Comparison of ENCODE assay signal across 8 mouse cellular contexts in genomic region chr11:23497718-23498509, GRCm38 (mm10). TPM values are rescaled to one million over a fixed set of nuclear protein-coding genes. Genes with fewer than 3 reads are reported as not detected.
A peak's percentile ranks its signal among the peaks of the same experiment; 100 is the strongest.
DNase-seq lines count a peak whose midpoint lies in the region; ATAC-seq and TF ChIP-seq lines count a peak whose summit lies in the region.

TSS of gene Ahsa2 (minus strand) at chr11:23498030.

- H3ac ChIP-seq in C2C12 (ENCODE audit: control insufficient read depth, insufficient read length, low read depth), result peak within 1 kb of the TSS; percentile 78

- peaks cover 36% of the 10 kb centered on the region for H3K36me3 ChIP-seq in C2C12 (ENCODE audit: control insufficient read depth, insufficient read depth)
- peaks cover 36% of the 10 kb centered on the region for H3K36me3 ChIP-seq in erythroblast, embryonic 14.5 days (ENCODE audit: control insufficient read depth)
- H3K36me3 ChIP-seq in heart, embryonic 13.5 days, result peaks cover 34% of the 10 kb centered on the region
- H3K36me3 ChIP-seq in liver, embryonic 12.5 days, result peaks cover 35% of the 10 kb centered on the region
- peaks cover 6% of the 10 kb centered on the region; the same call in 1 of the 2 replicates for H3K36me3 ChIP-seq in stomach, embryonic 15.5 days

- H3K4me1 ChIP-seq in erythroblast, embryonic 14.5 days (ENCODE audit: control insufficient read depth), result peaks cover 43% of the 10 kb centered on the region
- H3K4me1 ChIP-seq in heart, embryonic 13.5 days, result peaks cover 26% of the 10 kb centered on the region
- H3K4me1 ChIP-seq in liver, embryonic 12.5 days, result peaks cover 36% of the 10 kb centered on the region
- H3K4me1 ChIP-seq in stomach, embryonic 15.5 days, result peaks cover 12% of the 10 kb centered on the region; the same call in 1 of the 2 replicates

- H3K4me2 ChIP-seq in heart, embryonic 13.5 days, result peak within 1 kb of the TSS; percentile 85
- H3K4me2 ChIP-seq in liver, embryonic 12.5 days, result peak within 1 kb of the TSS; percentile 86
- peak within 1 kb of the TSS; percentile 81 for H3K4me2 ChIP-seq in stomach, embryonic 15.5 days

- H3K27ac ChIP-seq in heart, embryonic 13.5 days (replicated peaks), result peak within 1 kb of the TSS; percentile 95
- peak within 1 kb of the TSS; percentile 92 for H3K27ac ChIP-seq in liver, embryonic 12.5 days
- peak within 1 kb of the TSS; percentile 96 for H3K27ac ChIP-seq in stomach, embryonic 15.5 days

- peak within 1 kb of the TSS; percentile 89 for H3K4me3 ChIP-seq in C2C12 (ENCODE audit: insufficient read depth, poor library complexity, severe bottlenecking)
- peak within 1 kb of the TSS; percentile 89 for H3K4me3 ChIP-seq in erythroblast, embryonic 14.5 days (replicated peaks)
- peak within 1 kb of the TSS; percentile 68 for H3K4me3 ChIP-seq in heart, embryonic 13.5 days
- peak within 1 kb of the TSS; percentile 81 for H3K4me3 ChIP-seq in liver, embryonic 12.5 days
- H3K4me3 ChIP-seq in stomach, embryonic 15.5 days (replicated peaks), result peak within 1 kb of the TSS; percentile 90

- TF ChIP-seq CTCF in C2C12 (IDR thresholded peaks at IDR 0.05; ENCODE audit: control insufficient read depth, insufficient read depth, insufficient read length), result no peak
- TF ChIP-seq CTCF in brain, embryonic 14.5 days (IDR thresholded peaks at IDR 0.05; ENCODE audit: borderline replicate concordance, extremely low read depth, insufficient read depth, insufficient read length), result no peak

- WGBS in heart, embryonic 13.5 days, result under 1% methylated on average over 60 of the region's 66 CpGs
- WGBS in liver, embryonic 12.5 days (ENCODE audit: insufficient replicate concordance), result 2% methylated on average over 54 of the region's 66 CpGs
- 1% methylated on average over 60 of the region's 66 CpGs for whole genome bisulfite sequencing in stomach, embryonic 15.5 days

- no peaks in the 10 kb centered on the region for H3K9me3 ChIP-seq in erythroblast, embryonic 14.5 days (ENCODE audit: control insufficient read depth, low read length)
- no peaks in the 10 kb centered on the region for H3K9me3 ChIP-seq in heart, embryonic 13.5 days
- H3K9me3 ChIP-seq in liver, embryonic 12.5 days (replicated peaks), result no peaks in the 10 kb centered on the region
- no peaks in the 10 kb centered on the region for H3K9me3 ChIP-seq in stomach, embryonic 15.5 days

- H3K79me2 ChIP-seq in C2C12 (ENCODE audit: control insufficient read depth, insufficient read depth), result peaks cover 38% of the 10 kb centered on the region

- peak within 1 kb of the TSS; percentile 90 for H3K9ac ChIP-seq in heart, embryonic 13.5 days
- H3K9ac ChIP-seq in liver, embryonic 12.5 days, result peak within 1 kb of the TSS; percentile 95
- H3K9ac ChIP-seq in stomach, embryonic 15.5 days, result peak within 1 kb of the TSS; percentile 96

- peak; percentile 94 for ATAC-seq in heart, embryonic 13.5 days (ENCODE audit: extremely low read depth, insufficient number of reproducible peaks, low FRiP score, low TSS enrichment)
- peak; percentile 94 for ATAC-seq in liver, embryonic 12.5 days
- peak; percentile 95 for ATAC-seq in stomach, embryonic 15.5 days (ENCODE audit: insufficient read depth, low FRiP score, low read depth)

- peak; percentile 99 for DNase-seq in brain, embryonic 14.5 days (ENCODE audit: low read depth)
- DNase-seq in kidney, postnatal 10 days, result peak; percentile 99
- peak; percentile 96 to 97 for DNase-seq in natural killer cell, adult 2 months (ENCODE audit: low spot score in 2 of 2)

- peaks cover 29% of the 10 kb centered on the region for H3K79me3 ChIP-seq in C2C12 (ENCODE audit: low read depth)

- H3K27me3 ChIP-seq in C2C12 (ENCODE audit: control insufficient read depth, insufficient read depth, insufficient read length), result no peaks in the 10 kb centered on the region
- H3K27me3 ChIP-seq in erythroblast, embryonic 14.5 days (ENCODE audit: control insufficient read depth), result no peaks in the 10 kb centered on the region
- no peaks in the 10 kb centered on the region for H3K27me3 ChIP-seq in heart, embryonic 13.5 days (replicated peaks)
- peaks cover 3% of the 10 kb centered on the region; the same call in 1 of the 2 replicates for H3K27me3 ChIP-seq in liver, embryonic 12.5 days (replicated peaks)
- H3K27me3 ChIP-seq in stomach, embryonic 15.5 days (replicated peaks), result no peaks in the 10 kb centered on the region

- peak; percentile 57; the same call in 1 of the 2 replicates for TF ChIP-seq POLR2A in brain, embryonic 14.5 days (IDR thresholded peaks at IDR 0.05; ENCODE audit: borderline replicate concordance, extremely low read depth, insufficient read depth, insufficient read length, poor library complexity, severe bottlenecking)

TF ChIP-seq in C2C12, 6 proteins besides CTCF, POLR2A, EP300 and RAD21:
- TF ChIP-seq MAX (IDR thresholded peaks at IDR 0.05) (peak; percentile 5), USF1 (IDR thresholded peaks at IDR 0.05; ENCODE audit: low read depth) (no peak)

RNA-seq across cellular contexts. Expression of gene Ahsa2, which starts in this region (rescaled TPM):
- polyA plus RNA-seq in C2C12 (2012; fragmentation: generic; extraction: Trizol), result 52.8 TPM
- polyA plus RNA-seq in brain, embryonic 14.5 days (2012; rRNA removed), result 107 and 109 TPM in 2 replicates
- 1.4 and 1.7 TPM in 2 replicates for polyA plus RNA-seq in erythroblast, embryonic 14.5 days (2012)
- 52.6 and 58.6 TPM in 2 replicates for polyA plus RNA-seq in heart, embryonic 13.5 days (2015; fragmentation: Nextera tagmentation; extraction: Ambion mirVana)
- polyA plus RNA-seq in liver, embryonic 12.5 days (2016; fragmentation: Nextera tagmentation; extraction: Ambion mirVana), result 44.5 and 51.0 TPM in 2 replicates
- polyA plus RNA-seq in stomach, embryonic 15.5 days (2015; fragmentation: Nextera tagmentation; extraction: Ambion mirVana), result 65.1 and 66.9 TPM in 2 replicates

Comparison
In these comparisons a context has a peak if more than half of its experiments do, and no peak if none do; other contexts are left out.
1. Peak in every context shown above with its lines: DNase-seq, ATAC-seq, H3K4me3 ChIP-seq and H3K27ac ChIP-seq.
2. RNA of gene Ahsa2 (polyA plus RNA-seq): 107 to 109 TPM in brain, embryonic 14.5 days, 65.1 to 66.9 TPM in stomach, embryonic 15.5 days, 52.8 TPM in C2C12 (single experiment), 52.6 to 58.6 TPM in heart, embryonic 13.5 days and 44.5 to 51.0 TPM in liver, embryonic 12.5 days; 1.4 to 1.7 TPM in erythroblast, embryonic 14.5 days; every median in the first group is over 10 times any median in the second.